Mouse (Mus musculus) ES-E14 (cell line): ENCODE results near the gene Tbxas1. TPM values are rescaled to one million over a fixed set of nuclear protein-coding genes. Genes with fewer than 3 reads are reported as not detected.

Experiments
- DNase-seq: peaks from one replicate; pipeline ENCODE4 v3.0.0-alpha.2; 2013; ENCODE audit warnings: low read depth, low spot score
- H3K27ac ChIP-seq: 2 replicates; pipeline ENCODE4 v1.5.1; 2012; ENCODE audit warnings: low read depth, mild to moderate bottlenecking, low read length, moderate library complexity, mixed read lengths; ENCODE audit not compliant: poor library complexity, insufficient read depth, severe bottlenecking
- H3K36me3 ChIP-seq: 2 replicates; pipeline ENCODE4 v1.6.1; 2012; ENCODE audit warnings: mild to moderate bottlenecking, low read length, moderate library complexity, mixed read lengths; ENCODE audit not compliant: control insufficient read depth, poor library complexity, insufficient read depth, severe bottlenecking
- H3K4me1 ChIP-seq, 2 experiments: fragments of 150-350 bp in 1 of 2; sonication (generic) in 1 of 2; 2 replicates each; pipeline ENCODE4 v1.6.1; 2012; ENCODE audit warnings: low read length in 2 of 2, mild to moderate bottlenecking in 1 of 2, mixed read lengths in 1 of 2; ENCODE audit not compliant: control insufficient read depth in 2 of 2, insufficient read depth in 2 of 2, poor library complexity in 1 of 2
- H3K4me3 ChIP-seq, 2 experiments: fragments of 150-350 bp in 1 of 2; sonication (generic) in 1 of 2; 2 replicates each; pipeline ENCODE4 v1.5.1; 2012; ENCODE audit warnings: low read length in 2 of 2, low read depth in 1 of 2, mild to moderate bottlenecking in 1 of 2, mixed read lengths in 1 of 2; ENCODE audit not compliant: insufficient read depth in 1 of 2, poor library complexity in 1 of 2, severe bottlenecking in 1 of 2
- H3K9ac ChIP-seq: 2 replicates; pipeline ENCODE4 v1.6.1; 2012; ENCODE audit warnings: low read depth, mild to moderate bottlenecking, low read length, mixed read lengths; ENCODE audit not compliant: poor library complexity, insufficient read depth, severe bottlenecking
- H3K9me3 ChIP-seq: fragments of 150-350 bp; sonication (generic); 2 replicates; pipeline ENCODE4 v1.6.1; 2012; ENCODE audit warnings: low read depth, mild to moderate bottlenecking, low read length; ENCODE audit not compliant: control insufficient read depth, insufficient read depth
- CHD2 ChIP-seq: IDR thresholded peaks from 2 replicates; pipeline ENCODE4 v1.6.1; 2014; ENCODE audit warnings: mild to moderate bottlenecking, low read depth, low read length, inconsistent platforms
- HCFC1 ChIP-seq: IDR thresholded peaks from 2 replicates; pipeline ENCODE4 v1.6.1; 2012; ENCODE audit warnings: low read length, inconsistent platforms, borderline replicate concordance; ENCODE audit not compliant: insufficient read depth
- MAFK ChIP-seq: IDR thresholded peaks from 2 replicates; pipeline ENCODE4 v1.6.1; 2014; ENCODE audit warnings: mild to moderate bottlenecking, low read depth, low read length, inconsistent platforms; ENCODE audit not compliant: insufficient read depth
- ZC3H11A ChIP-seq: IDR thresholded peaks from 2 replicates; pipeline ENCODE4 v1.6.1; 2012; ENCODE audit warnings: low read depth, mild to moderate bottlenecking, inconsistent platforms, low read length, borderline replicate concordance
- ZNF384 ChIP-seq: IDR thresholded peaks from 2 replicates; pipeline ENCODE4 v1.6.1; 2012; ENCODE audit warnings: low read depth, low read length, inconsistent platforms
- in situ Hi-C, 2 experiments: fragments of 600-800 bp; cut with MboI; formaldehyde crosslinking; loops; one replicate each; pipeline ENCODE4 v1.15.1; 2025; ENCODE audit warnings: low sequenced_read_pairs in 2 of 2, inconsistent platforms in 1 of 2; ENCODE audit not compliant: unreplicated experiment in 2 of 2
- total RNA-seq: library from RNA; depleted of rRNA; stranded (reverse); fragments of 300-350 nt; gene quantifications from 2 replicates; pipeline ENCODE4 v1.2.3, GENCODE M21; 2012; rRNA removed

Tbxas1 gene
- total RNA-seq, 1 experiment = not detected

DNA sequence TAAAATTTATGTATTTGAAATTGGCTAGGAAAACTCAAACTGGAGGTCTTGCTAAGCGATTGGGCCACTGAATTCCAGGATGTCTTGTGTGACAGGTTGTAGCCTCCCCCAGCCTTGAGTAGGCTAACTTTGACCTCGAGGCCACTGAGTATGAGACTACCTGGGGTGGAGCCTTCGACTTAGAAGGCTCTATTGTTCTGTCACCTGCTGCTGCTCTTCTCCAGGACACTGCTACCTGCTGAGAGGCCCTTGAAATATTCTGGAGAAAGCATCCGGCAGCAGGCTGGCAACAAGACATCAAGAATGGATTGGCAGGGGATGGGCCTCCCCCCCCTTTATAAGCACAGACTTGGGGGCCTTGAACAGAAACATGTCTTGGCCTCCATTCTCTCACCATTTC is 256.3 kb downstream of the Tbxas1 start:
- TF ChIP-seq ZC3H11A (no peak), MAFK (no peak), CHD2 (no peak; the same call in 1 of the 2 replicates), HCFC1 (no peak), ZNF384 (no peak)
- peaks cover 2% of the 10 kb centered on the region; the same call in 1 of the 2 replicates for H3K36me3 ChIP-seq
- no peak overlapping the region for H3K4me3 ChIP-seq
- peak overlapping the region; percentile 82; the same call in 1 of the 2 replicates for H3K27ac ChIP-seq
- no peaks in the 10 kb centered on the region for H3K9me3 ChIP-seq
- H3K9ac ChIP-seq = no peak overlapping the region
- no peak for DNase-seq
- peaks cover 12 to 17% of the 10 kb centered on the region in 2 experiments for H3K4me1 ChIP-seq
- in situ Hi-C loops = no loop called here

DNA sequence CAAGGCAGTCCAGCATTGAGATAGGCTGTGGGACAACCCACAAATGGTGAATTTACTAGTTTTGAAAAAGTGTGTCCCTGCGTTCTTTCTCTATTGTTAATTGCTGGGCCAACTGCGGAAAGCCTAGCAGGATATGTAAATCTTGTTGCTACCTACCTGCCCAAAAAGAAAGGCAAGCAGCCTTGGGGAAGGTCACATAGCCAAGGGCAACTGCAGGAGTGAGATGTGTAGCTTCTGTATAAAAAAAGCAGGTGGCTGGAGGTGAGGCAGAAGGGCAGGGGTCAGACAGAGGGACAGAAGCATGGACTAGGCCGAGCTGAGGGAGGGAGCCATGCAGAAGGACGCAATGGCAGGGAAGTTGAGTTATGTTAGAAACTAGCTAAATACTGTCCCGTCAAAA is 257.4 kb downstream of the Tbxas1 start:
- in situ Hi-C loops = no loop called here
- Histone ChIP-seq H3K36me3 (peaks cover 2% of the 10 kb centered on the region; the same call in 1 of the 2 replicates), H3K4me3 (no peak overlapping the region), H3K4me1 (peaks cover 12 to 17% of the 10 kb centered on the region in 2 experiments), H3K27ac (peak overlapping the region; percentile 94), H3K9ac (peak overlapping the region; percentile 44; the same call in 1 of the 2 replicates), H3K9me3 (no peaks in the 10 kb centered on the region)
- peak; percentile 33 for DNase-seq
- TF ChIP-seq MAFK (no peak), CHD2 (no peak), ZNF384 (no peak)

Other genes starting within 250 kb of the Tbxas1 start
- 3.2 and 4.7 TPM in 2 replicates for gene Klrg2, start 238.2 kb upstream of the Tbxas1 start, total RNA-seq
- gene Clec2l, start 212.3 kb upstream of the Tbxas1 start, total RNA-seq = 1.3 and 1.4 TPM in 2 replicates
- gene Hipk2, start 761 bp downstream of the Tbxas1 start, total RNA-seq = 7.0 and 9.0 TPM in 2 replicates
- gene Parp12, start 242.9 kb downstream of the Tbxas1 start, total RNA-seq = 8.9 and 9.5 TPM in 2 replicates